Mouse (Mus musculus): ENCODE measurements around the gene Wdr86.

DNA sequence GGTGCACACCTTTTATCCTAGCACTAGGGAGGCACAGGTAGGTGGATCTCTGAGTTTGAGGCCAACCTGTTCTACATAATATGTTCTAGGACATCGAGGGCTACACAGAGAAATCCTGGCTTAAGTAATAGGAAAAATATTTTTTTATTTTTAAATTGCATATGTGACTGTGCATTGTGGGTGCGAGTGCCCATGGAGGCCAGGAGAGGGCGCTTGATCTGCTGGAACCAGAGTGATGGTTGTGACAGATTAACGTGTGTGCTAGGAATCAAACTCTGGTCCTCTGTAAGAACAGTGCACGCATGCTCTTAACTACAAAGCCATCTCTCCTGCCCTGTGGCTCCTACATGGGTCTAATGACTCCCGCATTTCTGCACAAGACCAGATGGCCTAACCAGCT, 18.9 kb downstream of the Wdr86 start:
- TF ChIP-seq POLR2A (IDR thresholded peaks at IDR 0.05; ENCODE audit: borderline replicate concordance, extremely low read depth, insufficient read depth, insufficient read length, poor library complexity, severe bottlenecking) (no peak), CTCF (IDR thresholded peaks at IDR 0.05; ENCODE audit: borderline replicate concordance, extremely low read depth, insufficient read depth, insufficient read length) (peak; percentile 16; the same call in 1 of the 2 replicates)

Data from brain, embryonic 14.5 days (tissue).